Mouse (Mus musculus): ENCODE results near the gene Blcap.
A peak's percentile ranks its signal among the peaks of the same experiment; 100 is the strongest.
"Not testable (repeated sequence)": the region's sequence is repeated elsewhere in the genome, so short reads cannot be mapped to it uniquely, and the experiment has no call there.

The Blcap gene

DNA sequence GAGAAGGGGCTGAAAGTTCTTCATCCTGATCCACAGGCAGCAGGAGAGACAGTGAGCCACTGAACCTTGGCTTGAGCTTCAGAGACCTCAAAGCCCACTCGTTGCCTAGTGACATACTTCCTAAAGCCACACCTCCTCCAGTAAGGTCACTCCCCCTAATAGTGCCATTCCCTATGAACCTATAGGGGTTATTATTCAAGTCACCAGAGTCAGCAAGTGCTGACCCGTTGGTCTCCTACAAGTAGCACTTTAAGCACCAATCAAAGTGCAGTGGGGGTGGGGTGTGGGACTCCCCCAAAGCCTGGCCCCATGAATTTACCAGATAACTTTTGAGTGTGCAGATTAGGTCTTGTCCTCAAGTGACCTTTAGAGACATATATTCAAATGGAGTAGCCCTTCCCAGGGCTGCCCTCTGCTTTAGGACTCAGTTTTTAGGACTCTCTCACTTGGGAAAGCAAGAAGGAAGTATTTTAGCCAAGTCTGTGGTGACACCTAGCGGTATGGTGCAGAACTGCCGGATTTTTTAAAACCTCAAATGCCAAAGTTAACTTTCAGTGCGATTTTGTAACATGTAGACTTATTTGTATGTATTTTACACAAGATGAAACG is at the start of gene Blcap:
Blcap (minus strand) TSS at position 51 of the 609 bp plus-strand sequence.
- DNase-seq = peak; percentile 62

DNA sequence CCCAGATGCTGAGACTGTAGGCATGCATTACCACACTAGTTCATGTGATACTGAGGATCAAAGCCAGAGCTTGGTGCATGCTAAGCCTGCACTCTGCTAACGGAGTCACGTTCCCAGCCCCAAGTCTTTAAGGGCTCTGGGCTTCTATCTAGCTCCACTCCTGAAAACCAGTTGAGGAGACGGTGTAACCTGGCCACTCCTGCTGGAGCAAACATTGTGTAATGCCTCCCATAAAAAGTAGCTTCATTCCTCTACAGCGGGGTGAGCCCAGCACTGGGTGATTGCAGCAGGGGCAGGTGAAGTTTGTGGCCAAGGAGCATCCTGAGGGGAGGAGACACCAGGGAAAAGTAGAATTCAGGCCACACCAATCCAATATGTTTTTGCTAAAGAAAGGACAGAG is 47.3 kb upstream of the Blcap start:
- DNase-seq = no peak

DNA sequence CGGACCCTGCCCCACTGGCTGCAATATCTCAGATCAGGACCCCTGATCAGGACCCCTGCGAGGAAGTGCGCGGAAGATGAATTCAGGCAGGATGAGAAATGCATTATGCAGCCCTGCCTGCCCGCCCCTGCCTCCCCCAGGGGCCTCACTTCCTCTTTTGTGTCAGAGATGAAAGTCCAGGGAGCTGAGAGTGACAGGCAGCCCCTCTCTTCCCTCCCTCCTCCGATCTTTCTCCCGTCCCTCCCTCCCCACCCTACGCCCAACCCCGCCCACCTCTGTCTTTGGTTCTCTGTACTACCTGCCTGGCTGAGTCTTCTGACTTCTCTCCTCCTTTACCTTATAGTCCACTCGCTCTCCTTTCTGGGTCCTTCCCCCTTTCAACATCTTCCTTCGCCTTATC is 42.9 kb upstream of the Blcap start:
- no peak for DNase-seq

DNA sequence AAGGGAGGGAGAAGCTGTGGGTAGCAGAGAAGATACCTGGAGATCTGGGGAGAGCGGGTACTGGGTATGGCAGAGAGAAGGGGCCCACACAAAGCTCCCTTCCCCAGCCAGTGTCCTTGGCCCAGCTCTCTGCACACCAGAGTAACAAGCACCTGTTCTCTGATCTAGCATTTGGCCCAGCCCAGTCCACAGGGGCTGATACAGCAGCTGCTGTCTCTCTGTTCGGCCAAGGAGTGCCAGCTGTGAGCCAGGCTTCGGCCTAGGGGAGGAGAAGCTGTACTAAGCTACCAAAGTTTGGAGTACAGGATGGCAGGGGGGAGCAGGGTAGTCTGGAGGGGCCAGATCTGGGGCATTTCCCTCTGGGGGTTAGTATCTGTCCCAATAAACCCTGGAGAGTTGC is 40.7 kb upstream of the Blcap start:
- DNase-seq = no peak

DNA sequence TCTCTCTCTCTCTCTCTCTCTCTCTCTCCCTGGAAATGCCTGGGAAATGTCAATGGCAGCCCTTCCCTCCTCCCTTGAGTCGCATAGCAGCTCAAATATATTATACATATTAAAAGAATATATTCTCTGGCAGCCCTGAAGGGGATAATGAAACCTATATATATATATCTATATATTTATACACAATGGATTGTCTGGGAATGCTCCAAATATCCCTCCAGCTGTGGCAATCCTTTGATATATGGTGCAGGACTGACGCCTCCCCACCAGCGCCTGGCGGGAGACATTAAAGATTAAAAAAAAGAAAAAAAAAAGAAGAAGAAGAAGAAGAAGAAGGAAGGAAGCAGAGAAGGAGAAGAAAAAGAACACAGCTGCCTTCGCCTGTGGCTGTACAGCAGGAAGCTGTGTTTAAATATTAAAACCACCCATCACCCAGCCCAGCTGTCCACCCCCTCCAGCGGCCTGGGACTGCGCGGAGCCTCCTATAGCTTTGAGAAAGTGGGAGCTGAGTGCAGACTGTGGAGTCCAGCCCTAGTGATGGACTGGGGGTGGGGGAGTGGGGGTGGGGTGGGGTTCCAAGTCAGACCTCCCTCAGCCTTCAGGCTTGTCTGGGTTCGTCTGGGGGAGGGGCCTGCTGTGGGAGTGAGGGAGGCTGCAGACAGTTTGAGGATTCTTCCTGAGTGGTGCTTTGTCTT is 36.6 kb upstream of the Blcap start:
- no peak for DNase-seq

GRCm38 (mm10) chr2:157605025-157605675 is 34.1 kb upstream of the Blcap start:
- peak; percentile 82 for DNase-seq

DNA sequence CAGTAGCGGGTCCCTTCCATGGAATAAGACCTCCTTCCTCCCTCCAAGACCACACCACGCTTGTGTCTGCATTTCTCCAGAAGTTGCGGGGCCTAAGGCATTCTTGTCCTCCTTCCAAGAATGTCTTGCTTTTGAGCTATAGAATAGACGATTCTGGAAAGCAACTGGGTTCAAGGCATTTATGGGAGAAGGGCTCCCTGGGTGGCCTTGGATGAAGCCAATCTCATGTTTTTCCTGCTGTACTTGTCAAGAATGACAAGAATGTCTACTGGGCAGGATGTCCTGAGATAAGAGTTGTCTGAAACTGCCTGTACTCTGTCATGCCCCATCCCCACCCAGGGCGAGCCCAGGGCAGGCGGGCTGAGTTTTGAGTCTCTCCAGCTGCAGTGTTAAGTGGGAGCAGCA is 30.4 kb upstream of the Blcap start:
- peak; percentile 33 for DNase-seq

GRCm38 (mm10) chr2:157596876-157597566 is 25.9 kb upstream of the Blcap start:
- no peak for DNase-seq

DNA sequence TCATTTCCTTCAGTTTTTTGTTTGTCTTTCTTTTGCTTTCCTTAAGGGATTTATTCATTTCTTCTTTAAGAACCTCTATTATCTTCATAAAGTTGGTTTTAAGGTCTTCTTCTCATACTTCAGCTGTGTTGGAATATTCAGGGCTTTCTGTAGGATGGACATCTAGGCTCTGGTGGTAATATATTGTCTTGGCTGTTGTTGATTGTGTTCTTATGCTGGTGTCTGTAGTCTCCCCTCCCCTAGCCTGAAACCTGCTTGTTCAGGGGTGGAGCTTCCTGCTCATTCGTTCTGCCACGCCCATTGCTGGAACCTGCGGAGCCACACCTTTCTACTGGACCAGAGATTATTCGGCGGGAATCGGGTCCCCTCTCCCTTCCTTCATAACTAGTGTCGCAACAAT is 14.3 kb upstream of the Blcap start:
- not testable (repeated sequence) for DNase-seq

GRCm38 (mm10) chr2:157572786-157573185 is 1.7 kb upstream of the Blcap start:
- DNase-seq = no peak

DNA sequence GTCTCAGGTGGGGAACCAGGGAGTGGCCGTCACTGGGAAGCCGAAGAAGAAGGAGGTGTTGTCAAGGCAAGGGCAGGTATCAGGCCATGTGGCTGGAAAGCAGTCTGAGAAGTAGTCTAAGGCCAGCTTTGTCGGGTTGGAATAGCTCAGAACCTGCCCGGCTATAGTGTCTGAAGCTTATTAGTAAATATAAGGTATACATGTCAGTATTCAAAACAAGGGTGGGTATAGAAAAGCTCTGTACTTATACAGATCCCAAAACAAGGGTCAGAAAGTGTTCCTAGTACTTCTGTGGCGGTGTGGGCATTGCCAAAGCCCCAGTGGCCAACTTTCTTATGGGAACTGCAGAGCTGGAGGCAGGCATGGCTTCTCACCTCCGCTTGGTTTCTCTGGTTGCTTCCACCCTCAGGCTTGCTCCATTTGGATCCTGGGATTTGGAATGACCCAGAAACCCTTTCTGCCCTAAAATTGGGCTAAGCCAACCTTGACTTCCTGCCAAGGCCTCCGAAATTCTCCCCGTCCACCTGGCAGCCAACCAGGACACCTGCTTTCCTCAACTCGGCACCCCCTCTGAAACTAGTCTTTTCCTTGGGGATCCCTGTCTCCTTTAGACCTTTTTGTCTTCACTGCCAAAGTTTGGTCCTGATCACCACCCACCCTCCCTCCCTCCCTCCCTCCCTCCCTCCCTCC is 1.1 kb downstream of the Blcap start:
- DNase-seq = no peak

DNA sequence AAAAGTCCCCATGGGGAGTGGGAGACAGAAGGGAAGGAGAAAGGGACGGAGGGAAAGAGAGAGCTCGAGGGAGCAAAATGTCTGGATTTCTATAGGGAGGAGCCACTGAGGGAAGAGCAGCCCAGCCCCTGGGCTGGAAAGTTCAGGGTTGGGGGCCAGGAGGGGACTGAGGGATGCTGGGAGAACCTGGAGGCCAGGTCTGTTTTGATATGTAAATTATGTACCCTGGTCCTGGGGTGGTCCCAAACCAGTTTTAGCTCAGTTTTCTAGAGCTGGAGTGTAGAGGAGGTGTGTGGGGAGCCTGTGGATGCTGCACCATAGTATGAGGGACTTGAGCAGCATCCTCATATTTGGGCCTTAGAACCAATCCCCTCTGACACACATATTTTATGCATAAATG is 2.2 kb downstream of the Blcap start:
- no peak for DNase-seq

DNA sequence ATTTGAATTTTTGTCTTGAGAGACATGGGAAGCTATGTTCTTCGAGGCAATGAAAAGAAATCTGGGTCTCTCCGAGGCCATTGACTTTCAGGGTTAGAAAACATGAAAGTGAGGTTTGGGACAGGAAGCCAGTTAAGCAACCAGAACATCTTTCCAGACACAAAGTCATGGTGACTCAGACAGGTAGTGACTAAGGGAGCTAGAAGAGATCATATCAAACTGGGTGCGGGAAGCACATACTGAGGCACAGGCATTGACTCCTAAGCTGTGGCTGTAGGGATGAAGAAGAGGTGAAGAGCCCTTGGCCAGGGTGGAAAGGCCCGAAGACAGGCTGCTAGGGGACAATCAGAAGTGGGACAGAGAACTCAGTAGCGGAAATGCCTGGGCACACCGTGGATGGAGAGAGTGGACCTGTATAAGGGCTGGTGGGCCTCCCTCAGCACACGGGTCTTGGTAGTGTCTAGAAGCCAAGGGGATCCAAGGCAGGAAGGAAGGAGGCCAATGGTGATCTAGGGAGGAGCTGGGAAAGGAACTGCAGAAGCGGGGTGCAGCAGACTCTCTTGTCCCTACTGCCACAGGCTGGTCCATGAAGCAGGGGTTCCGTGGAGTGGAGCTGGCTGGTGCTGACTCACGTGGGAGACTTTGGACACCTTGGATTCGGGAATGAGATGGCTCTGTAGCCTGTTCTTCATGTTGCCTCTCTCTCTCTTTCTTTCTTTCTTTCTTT is 3.7 kb downstream of the Blcap start:
- DNase-seq = no peak

DNA sequence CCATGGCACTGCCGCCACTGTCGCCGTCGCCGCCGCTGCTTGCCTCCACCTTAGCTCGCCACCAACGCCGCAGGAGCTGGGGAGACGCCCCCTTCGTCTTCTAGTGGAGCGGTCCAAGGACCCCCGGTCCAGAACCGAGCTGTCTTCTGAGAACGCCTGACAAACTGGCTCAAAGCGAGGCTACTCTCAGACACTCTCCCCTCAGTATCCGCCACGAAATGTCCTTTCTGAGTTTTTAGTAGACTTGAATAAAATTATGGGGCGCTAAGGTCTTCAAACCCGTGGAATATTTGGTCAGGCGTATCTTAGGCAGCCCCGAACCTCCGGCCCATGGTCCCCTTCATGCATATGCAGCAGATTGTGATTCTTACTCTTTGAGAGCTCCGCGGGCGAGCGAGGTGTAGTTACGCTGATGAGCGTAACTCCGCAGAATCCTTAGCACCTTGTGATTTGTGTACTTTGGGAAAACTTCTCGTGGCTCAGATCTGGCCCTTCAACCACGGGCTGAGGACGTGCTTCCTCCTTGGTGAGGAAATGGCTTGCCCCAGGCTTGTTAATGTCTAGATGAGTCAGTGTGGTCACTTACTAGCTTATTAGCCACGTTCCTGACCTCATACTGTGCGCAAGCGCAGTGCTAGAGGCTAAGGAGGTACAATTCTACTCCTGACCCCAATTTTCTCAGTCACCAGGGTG is 4.7 kb downstream of the Blcap start:
- peak; percentile 89 for DNase-seq

- no peak for DNase-seq
Observed at GRCm38 (mm10) chr2:157565898-157566259, 5.2 kb downstream of the Blcap start.

GRCm38 (mm10) chr2:157565446-157565845 is 5.6 kb downstream of the Blcap start:
- peak; percentile 40 for DNase-seq

DNA sequence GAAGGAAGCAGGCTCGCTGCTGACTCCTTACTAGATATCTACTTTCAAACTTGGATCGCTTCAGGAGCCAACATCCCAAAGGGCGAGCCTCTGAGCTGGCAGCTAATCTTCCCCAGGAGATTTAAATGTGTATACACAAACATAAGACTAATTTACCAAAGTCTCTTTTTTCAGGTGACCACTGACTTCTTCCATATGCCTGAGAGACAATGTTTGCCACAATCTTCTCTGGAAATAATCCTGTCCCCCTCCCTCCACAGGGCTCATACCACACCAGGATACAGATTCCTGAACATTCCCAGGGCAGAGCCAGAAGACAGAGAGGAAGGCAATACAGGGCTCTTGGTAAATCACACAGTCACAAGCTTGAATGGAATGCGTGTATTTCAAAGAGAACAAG is 6.4 kb downstream of the Blcap start:
- DNase-seq = no peak

GRCm38 (mm10) chr2:157563031-157563430 is 8.0 kb downstream of the Blcap start:
- no peak for DNase-seq

DNA sequence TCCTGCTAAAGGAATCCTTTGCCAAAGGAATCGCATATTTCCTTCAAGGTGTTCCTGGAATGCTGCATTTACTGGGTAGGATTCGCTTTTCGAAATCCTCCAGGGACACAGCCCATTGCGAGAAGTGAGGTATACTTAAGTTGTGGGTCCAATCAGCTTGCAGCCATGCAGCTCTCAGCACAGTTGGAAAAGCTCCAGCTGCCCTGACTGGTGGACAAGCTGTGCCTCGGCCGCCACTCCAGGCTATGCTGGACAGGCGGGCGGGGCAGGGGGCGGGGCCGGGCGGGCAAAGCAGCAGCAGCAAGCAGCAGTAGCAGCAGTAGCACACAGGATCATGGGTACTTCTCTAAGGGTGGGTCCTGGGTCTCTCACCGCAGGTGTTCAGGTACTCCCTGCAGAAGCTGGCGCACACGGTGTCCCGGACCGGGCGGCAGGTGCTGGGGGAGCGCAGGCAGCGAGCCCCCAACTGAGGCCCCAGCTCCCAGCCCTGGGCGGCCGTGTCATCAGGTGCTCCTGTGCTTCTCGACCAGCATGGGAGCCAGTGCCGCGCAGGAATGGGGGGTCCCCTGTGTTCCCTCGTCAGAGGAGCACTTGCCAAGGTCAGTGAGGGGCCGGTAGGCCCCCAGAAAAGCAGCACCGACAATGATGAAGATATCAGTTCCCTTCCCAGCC is 9.8 kb downstream of the Blcap start:
- DNase-seq = peak; percentile 92

- DNase-seq = peak; percentile 16
Observed at GRCm38 (mm10) chr2:157560302-157560701, 10.8 kb downstream of the Blcap start.

GRCm38 (mm10) chr2:157559858-157560257 is 11.2 kb downstream of the Blcap start, which contains the start of gene Nnat:
TSS of gene Nnat (plus strand) at chr2:157560078.
- DNase-seq = peak; percentile 19

Data from lung, postnatal 14 days (tissue).